Mouse (Mus musculus) forebrain, embryonic 16.5 days (tissue): Measurements from ENCODE around the gene 9930022D16Rik. TPM values are rescaled to one million over a fixed set of nuclear protein-coding genes. Genes with fewer than 3 reads are reported as not detected.

ENCODE experiments used
- ATAC-seq: fragments of 200-750 bp; cut with Nextera tagmentation; 2 replicates; pipeline ENCODE4 v1.8.0; 2017; ENCODE audit warnings: mild to moderate bottlenecking, moderate library complexity
- H3K27ac ChIP-seq: fragments of 300-500 bp; sonication (generic); 2 replicates; pipeline ENCODE4 v1.5.1; 2014; ENCODE audit warnings: low read length, control low read depth
- H3K27me3 ChIP-seq: fragments of 300-500 bp; sonication (generic); replicated peaks from 2 replicates; pipeline ENCODE4 v1.6.1; 2014; ENCODE audit warnings: low read length; ENCODE audit not compliant: control insufficient read depth, insufficient read depth
- H3K36me3 ChIP-seq: fragments of 300-500 bp; sonication (generic); 2 replicates; pipeline ENCODE4 v1.6.1; 2014; ENCODE audit not compliant: control insufficient read depth, insufficient read depth
- H3K4me1 ChIP-seq: fragments of 300-500 bp; sonication (generic); replicated peaks from 2 replicates; pipeline ENCODE4 v1.6.1; 2014; ENCODE audit warnings: low read length; ENCODE audit not compliant: control insufficient read depth, insufficient read depth
- H3K4me2 ChIP-seq: fragments of 300-500 bp; sonication (generic); 2 replicates; pipeline ENCODE4 v1.6.1; 2014; ENCODE audit warnings: mild to moderate bottlenecking, low read length, control low read depth
- H3K4me3 ChIP-seq: fragments of 300-500 bp; sonication (generic); replicated peaks from 2 replicates; pipeline ENCODE4 v1.5.1; 2014; ENCODE audit warnings: mild to moderate bottlenecking, low read length, control low read depth
- H3K9ac ChIP-seq: fragments of 300-500 bp; sonication (generic); replicated peaks from 2 replicates; pipeline ENCODE4 v1.6.1; 2014; ENCODE audit warnings: low read depth, low read length, control low read depth
- H3K9me3 ChIP-seq: fragments of 300-500 bp; sonication (generic); 2 replicates; pipeline ENCODE4 v1.6.1; 2016; ENCODE audit warnings: low read length; ENCODE audit not compliant: control insufficient read depth
- WGBS: fragments of 180-500 bp; shearing (Covaris S2); extraction: QIAGEN DNeasy Blood & Tissue Kit; methylation state at CpG from one replicate; pipeline ENCODE4 v1.1.7; 2014; 5-methylcytosine and 5-hydroxymethylcytosine counted together
- polyA plus RNA-seq: library from polyadenylated mRNA; unstranded; fragments of >200 nt; fragmentation: Nextera tagmentation; extraction: Ambion mirVana; gene quantifications from 2 replicates; pipeline ENCODE4 v1.2.1, GENCODE M21; 2015

Gene 9930022D16Rik
- not detected in 2 replicates for polyA plus RNA-seq

GRCm38 (mm10) chr11:109413617-109414016 lies at the start of gene 9930022D16Rik:
Gene 9930022D16Rik, plus strand, starts transcription at chr11:109413917.
- no peaks in the 10 kb centered on the region for H3K36me3 ChIP-seq
- H3K4me3 ChIP-seq = no peak within 1 kb of the TSS
- no peak within 1 kb of the TSS for H3K27ac ChIP-seq
- no peak within 1 kb of the TSS for H3K4me2 ChIP-seq
- no peaks in the 10 kb centered on the region for H3K27me3 ChIP-seq
- ATAC-seq = no peak
- WGBS = 90% methylated on average over 6 of the region's 6 CpGs
- H3K9ac ChIP-seq = no peak within 1 kb of the TSS
- no peaks in the 10 kb centered on the region for H3K9me3 ChIP-seq
- no peaks in the 10 kb centered on the region for H3K4me1 ChIP-seq

- H3K9me3 ChIP-seq = no peaks in the 10 kb centered on the region
- ATAC-seq = no peak
- no peaks in the 10 kb centered on the region for H3K27me3 ChIP-seq
- H3K36me3 ChIP-seq = peaks cover 3% of the 10 kb centered on the region
- H3K4me2 ChIP-seq = peak overlapping the region; percentile 47
- WGBS = 30% methylated on average over 2 of the region's 2 CpGs
- peak overlapping the region; percentile 11 for H3K4me3 ChIP-seq
- no peak overlapping the region for H3K27ac ChIP-seq
- H3K4me1 ChIP-seq = peaks cover 56% of the 10 kb centered on the region
- H3K9ac ChIP-seq = peak overlapping the region; percentile 23; the same call in 1 of the 2 replicates
These were observed 49.4 kb upstream of the 9930022D16Rik start for GRCm38 (mm10) chr11:109364337-109364736.

- peaks cover 52% of the 10 kb centered on the region for H3K4me1 ChIP-seq
- 77% methylated on average over 10 of the region's 10 CpGs for WGBS
These were observed 48.8 kb upstream of the 9930022D16Rik start for GRCm38 (mm10) chr11:109364881-109365280.

GRCm38 (mm10) chr11:109365818-109366217 lies 47.9 kb upstream of the 9930022D16Rik start:
- no peak overlapping the region for H3K9ac ChIP-seq
- ATAC-seq = no peak
- WGBS = 96% methylated on average over 5 of the region's 5 CpGs
- no peak overlapping the region for H3K27ac ChIP-seq
- no peaks in the 10 kb centered on the region for H3K9me3 ChIP-seq
- no peaks in the 10 kb centered on the region for H3K27me3 ChIP-seq
- no peak overlapping the region for H3K4me2 ChIP-seq
- no peak overlapping the region for H3K4me3 ChIP-seq
- H3K36me3 ChIP-seq = peaks cover 3% of the 10 kb centered on the region
- H3K4me1 ChIP-seq = peaks cover 43% of the 10 kb centered on the region

More at GRCm38 (mm10) chr11:109364881-109365280, 48.8 kb upstream of the 9930022D16Rik start:
- no peak overlapping the region; the same call in 1 of the 2 replicates for H3K4me3 ChIP-seq
- no peaks in the 10 kb centered on the region for H3K27me3 ChIP-seq
- no peak for ATAC-seq
- peaks cover 3% of the 10 kb centered on the region for H3K36me3 ChIP-seq
- H3K9me3 ChIP-seq = no peaks in the 10 kb centered on the region
- H3K9ac ChIP-seq = peak overlapping the region; percentile 23; the same call in 1 of the 2 replicates
- H3K4me2 ChIP-seq = peak overlapping the region; percentile 47
- no peak overlapping the region for H3K27ac ChIP-seq

- no peak for ATAC-seq
- Histone ChIP-seq H3K9me3 (no peaks in the 10 kb centered on the region), H3K27me3 (no peaks in the 10 kb centered on the region), H3K4me2 (no peak overlapping the region), H3K4me1 (peaks cover 34% of the 10 kb centered on the region), H3K27ac (no peak overlapping the region), H3K36me3 (peaks cover 3% of the 10 kb centered on the region), H3K9ac (no peak overlapping the region), H3K4me3 (no peak overlapping the region)
- whole genome bisulfite sequencing = 87% methylated on average over 15 of the region's 15 CpGs
These were observed 46.7 kb upstream of the 9930022D16Rik start for GRCm38 (mm10) chr11:109366802-109367579.

GRCm38 (mm10) chr11:109369026-109369637 lies 44.6 kb upstream of the 9930022D16Rik start:
- Histone ChIP-seq H3K27me3 (no peaks in the 10 kb centered on the region), H3K9ac (no peak overlapping the region), H3K36me3 (peaks cover 3% of the 10 kb centered on the region), H3K4me2 (no peak overlapping the region), H3K9me3 (no peaks in the 10 kb centered on the region), H3K4me3 (no peak overlapping the region), H3K27ac (no peak overlapping the region), H3K4me1 (peaks cover 31% of the 10 kb centered on the region)
- 92% methylated on average over 3 of the region's 3 CpGs for WGBS
- no peak for ATAC-seq

GRCm38 (mm10) chr11:109375412-109375811 lies 38.3 kb upstream of the 9930022D16Rik start:
- no peak for ATAC-seq
- WGBS = 85% methylated on average over 7 of the region's 7 CpGs
- H3K27me3 ChIP-seq = no peaks in the 10 kb centered on the region

GRCm38 (mm10) chr11:109376484-109377143 lies 37.1 kb upstream of the 9930022D16Rik start:
- H3K27me3 ChIP-seq = no peaks in the 10 kb centered on the region
- no peak overlapping the region for H3K9ac ChIP-seq
- H3K9me3 ChIP-seq = no peaks in the 10 kb centered on the region
- H3K4me2 ChIP-seq = no peak overlapping the region
- peaks cover 25% of the 10 kb centered on the region for H3K4me1 ChIP-seq
- H3K27ac ChIP-seq = 0 out of 2 replicates have a peak overlapping the region, but pooled peaks have one; percentile 10
- no peak overlapping the region for H3K4me3 ChIP-seq
- 41% methylated on average over 7 of the region's 7 CpGs for WGBS
- peak; percentile 77 for ATAC-seq
- no peaks in the 10 kb centered on the region for H3K36me3 ChIP-seq

More at GRCm38 (mm10) chr11:109375412-109375811, 38.3 kb upstream of the 9930022D16Rik start:
- H3K9ac ChIP-seq = no peak overlapping the region
- H3K27ac ChIP-seq = no peak overlapping the region
- peaks cover 27% of the 10 kb centered on the region for H3K4me1 ChIP-seq
- H3K36me3 ChIP-seq = no peaks in the 10 kb centered on the region
- H3K4me3 ChIP-seq = no peak overlapping the region
- no peaks in the 10 kb centered on the region for H3K9me3 ChIP-seq
- no peak overlapping the region for H3K4me2 ChIP-seq

- no peak overlapping the region for H3K4me3 ChIP-seq
- H3K4me2 ChIP-seq = peak overlapping the region; percentile 13; the same call in 1 of the 2 replicates
- no peaks in the 10 kb centered on the region for H3K9me3 ChIP-seq
- no peaks in the 10 kb centered on the region for H3K36me3 ChIP-seq
- H3K4me1 ChIP-seq = peaks cover 25% of the 10 kb centered on the region
- 22% methylated on average over 10 of the region's 10 CpGs for WGBS
- H3K9ac ChIP-seq = peak overlapping the region; percentile 26; the same call in 1 of the 2 replicates
- H3K27me3 ChIP-seq = no peaks in the 10 kb centered on the region
- ATAC-seq = peak; percentile 61
- no peak overlapping the region for H3K27ac ChIP-seq
These were observed 36.2 kb upstream of the 9930022D16Rik start for GRCm38 (mm10) chr11:109377477-109377876.
